Mouse (Mus musculus) 416B (cell line): Measurements from ENCODE around the gene Olfr771.
"Not testable (repeated sequence)": the region's sequence is repeated elsewhere in the genome, so short reads cannot be mapped to it uniquely, and the experiment has no call there.

Experiments used
- DNase-seq: peaks from one replicate; pipeline ENCODE4 v3.0.0; 2011; ENCODE audit warnings: low read depth

Gene Olfr771

GRCm38 (mm10) chr10:129164651-129165050 lies at the start of gene Olfr771:
TSS of gene Olfr771 (minus strand) at chr10:129164751.
- DNase-seq, result no peak

- DNase-seq, result not testable (repeated sequence)
These were observed 22.8 kb upstream of the Olfr771 start, which contains the start of gene Olfr773 for GRCm38 (mm10) chr10:129187319-129187718. TSS of gene Olfr773 (minus strand) at chr10:129187419.

- DNase-seq, result not testable (repeated sequence)
These were observed 13.3 kb upstream of the Olfr771 start, which contains the start of gene Olfr772 for GRCm38 (mm10) chr10:129177821-129178220. TSS of gene Olfr772 (minus strand) at chr10:129177921.

- DNase-seq, result no peak
These were observed 25.7 kb downstream of the Olfr771 start, which contains the start of gene Olfr770 for GRCm38 (mm10) chr10:129138898-129139297. TSS of gene Olfr770 (minus strand) at chr10:129138998.

GRCm38 (mm10) chr10:129117761-129118160 lies 46.8 kb downstream of the Olfr771 start, which contains the start of gene Olfr769:
TSS of gene Olfr769 (minus strand) at chr10:129117861.
- no peak for DNase-seq

- DNase-seq, result peak; percentile 5
These were observed 49.4 kb downstream of the Olfr771 start for GRCm38 (mm10) chr10:129115146-129115545.
